In genomic region chr5:117127051-117127450, GRCm38 (mm10) we compare ENCODE assay signal across 21 mouse cellular contexts.
"Had no signal": no experiment of that assay in that cellular context is flagged by ENCODE, and none has a peak within 500 bp of the region (broad histone marks: within the 10 kb centered on the region; RNA-seq: fewer than 3 reads in every experiment).

No protein-coding gene starts in this region.

- H3K36me3 ChIP-seq: lung, embryonic 15.5 days; midbrain, embryonic 10.5 days; midbrain, embryonic 12.5 days; neural tube, embryonic 13.5 days; neural tube, embryonic 15.5 days had no signal

- H3K4me1 ChIP-seq: lung, embryonic 15.5 days; midbrain, embryonic 10.5 days; midbrain, embryonic 12.5 days; neural tube, embryonic 13.5 days; neural tube, embryonic 15.5 days had no signal

- H3K27ac ChIP-seq: liver, embryonic 15.5 days; lung, embryonic 15.5 days; macrophage; midbrain, embryonic 10.5 days; midbrain, embryonic 12.5 days; neural tube, embryonic 13.5 days; neural tube, embryonic 15.5 days had no signal

- DNase-seq: liver, postnatal 0 days; lung, adult 2 months; lung, postnatal 14 days; lung, postnatal 36 days; midbrain, embryonic 14.5 days; right cerebral cortex, postnatal 25 days; right cerebral cortex, postnatal 4 days; spleen, adult 18-20 months; thymus, adult 18-20 months; thymus, postnatal 14 days; thymus, postnatal 36 days had no signal

- ATAC-seq: liver, postnatal 0 days; lung, postnatal 0 days; midbrain, embryonic 16.5 days had no signal

- H3K27me3 ChIP-seq: liver, embryonic 15.5 days; lung, embryonic 15.5 days; neural tube, embryonic 13.5 days; neural tube, embryonic 15.5 days had no signal

- H3K4me3 ChIP-seq: liver, embryonic 15.5 days; lung, embryonic 15.5 days; midbrain, embryonic 10.5 days; midbrain, embryonic 12.5 days; myocyte; neural tube, embryonic 13.5 days; neural tube, embryonic 15.5 days had no signal
